Mouse (Mus musculus): ENCODE measurements at regions not wholly inside any gene's neighbourhood (a gene's known extent, or its start where the extent isn't known, plus 50 kb on each side); places are given as distances from the start of the nearest gene placed in this dataset.

GRCm38 (mm10) chr4:46257061-46257795 lies 61.1 kb upstream of the Xpa start:
- H3K9me3 ChIP-seq (ENCODE audit: control insufficient read depth), result no peaks in the 10 kb centered on the region
- H3K4me3 ChIP-seq (ENCODE audit: low read depth, low read length), result no peak overlapping the region
- no peaks in the 10 kb centered on the region for H3K36me3 ChIP-seq (ENCODE audit: control insufficient read depth, insufficient read depth)
- ATAC-seq, result no peak
- WGBS, result 67% methylated on average over 12 of the region's 12 CpGs
- H3K4me2 ChIP-seq (replicated peaks; ENCODE audit: low read depth), result no peak overlapping the region
- no peak overlapping the region for H3K9ac ChIP-seq (ENCODE audit: low read depth, low read length)
- no peak for TF ChIP-seq CTCF (IDR thresholded peaks at IDR 0.05; ENCODE audit: low read depth)
- no peaks in the 10 kb centered on the region for H3K27me3 ChIP-seq (replicated peaks; ENCODE audit: control insufficient read depth, insufficient read depth, low read length)
- no peaks in the 10 kb centered on the region for H3K4me1 ChIP-seq (replicated peaks; ENCODE audit: control insufficient read depth, insufficient read depth, low read length)
- no peak overlapping the region for H3K27ac ChIP-seq (ENCODE audit: low read depth, low read length)

DNA sequence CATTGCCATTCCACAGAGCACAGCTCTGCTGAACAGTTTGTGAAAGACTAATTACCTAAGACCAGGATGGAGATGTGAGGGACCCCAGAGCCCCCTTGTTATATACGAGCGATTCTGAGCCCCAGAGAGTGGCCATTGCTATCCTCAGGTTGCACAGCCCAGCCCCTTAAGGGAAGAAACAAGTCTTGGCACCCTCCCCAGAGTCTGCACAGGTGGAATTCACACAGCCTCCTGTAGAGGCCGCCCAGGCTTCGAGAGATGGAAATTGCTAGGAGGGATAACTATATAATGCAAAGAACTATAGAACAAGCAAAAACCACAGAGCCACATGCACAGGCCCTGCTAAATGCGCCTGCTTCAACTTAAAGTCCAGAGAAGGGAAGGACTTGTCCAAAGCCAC lies 62.7 kb upstream of the Xpa start:
- no peak for ATAC-seq
- peak; percentile 49 for TF ChIP-seq CTCF (IDR thresholded peaks at IDR 0.05; ENCODE audit: low read depth)
- H3K27me3 ChIP-seq (replicated peaks; ENCODE audit: control insufficient read depth, insufficient read depth, low read length), result no peaks in the 10 kb centered on the region

DNA sequence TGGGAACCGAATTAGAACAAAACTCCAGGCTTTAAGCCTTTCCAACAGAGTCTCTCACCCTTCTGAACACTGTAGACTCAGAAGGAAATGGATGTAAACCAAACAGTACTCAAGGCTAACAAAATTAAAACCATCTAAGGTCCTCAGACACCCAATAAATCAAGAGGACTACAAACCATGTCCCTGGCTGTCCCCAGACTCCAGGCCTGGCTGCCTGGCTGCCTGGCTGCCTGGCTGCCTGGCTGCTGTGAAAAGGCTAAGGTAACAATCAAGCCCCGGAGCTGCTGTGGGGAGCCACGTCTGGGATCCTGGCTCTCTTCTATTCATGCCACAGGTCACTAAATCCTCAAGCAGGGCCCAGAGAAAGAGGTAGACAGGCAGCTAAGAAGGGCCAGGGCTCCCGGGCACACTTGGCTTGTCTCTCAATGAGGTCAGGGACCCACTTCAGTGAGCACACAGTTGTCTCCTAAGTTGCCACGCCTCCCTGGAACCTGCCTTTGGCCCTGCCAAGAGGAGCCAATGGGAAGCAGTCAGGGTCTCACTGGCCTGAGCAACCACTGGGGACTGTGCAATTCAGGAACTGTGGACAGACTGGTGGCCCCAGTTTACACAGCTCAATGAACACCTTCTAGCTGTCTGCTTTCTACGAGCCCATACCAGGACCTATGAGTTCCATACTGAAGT lies 72.6 kb upstream of the Xpa start:
- Histone ChIP-seq H3K4me3 (ENCODE audit: low read depth, low read length) (no peak overlapping the region), H3K4me1 (replicated peaks; ENCODE audit: control insufficient read depth, insufficient read depth, low read length) (no peaks in the 10 kb centered on the region), H3K27ac (ENCODE audit: low read depth, low read length) (no peak overlapping the region), H3K9ac (ENCODE audit: low read depth, low read length) (no peak overlapping the region), H3K27me3 (replicated peaks; ENCODE audit: control insufficient read depth, insufficient read depth, low read length) (no peaks in the 10 kb centered on the region), H3K9me3 (ENCODE audit: control insufficient read depth) (no peaks in the 10 kb centered on the region), H3K4me2 (replicated peaks; ENCODE audit: low read depth) (no peak overlapping the region), H3K36me3 (ENCODE audit: control insufficient read depth, insufficient read depth) (no peaks in the 10 kb centered on the region)
- no peak for TF ChIP-seq CTCF (IDR thresholded peaks at IDR 0.05; ENCODE audit: low read depth)
- 59% methylated on average over 6 of the region's 6 CpGs for WGBS
- ATAC-seq, result no peak

More for the DNA sequence above, 62.7 kb upstream of the Xpa start:
- Histone ChIP-seq H3K4me1 (replicated peaks; ENCODE audit: control insufficient read depth, insufficient read depth, low read length) (no peaks in the 10 kb centered on the region), H3K4me3 (ENCODE audit: low read depth, low read length) (no peak overlapping the region), H3K4me2 (replicated peaks; ENCODE audit: low read depth) (no peak overlapping the region), H3K27ac (ENCODE audit: low read depth, low read length) (no peak overlapping the region), H3K9me3 (ENCODE audit: control insufficient read depth) (no peaks in the 10 kb centered on the region), H3K36me3 (ENCODE audit: control insufficient read depth, insufficient read depth) (no peaks in the 10 kb centered on the region), H3K9ac (ENCODE audit: low read depth, low read length) (no peak overlapping the region)
- 63% methylated on average over 5 of the region's 5 CpGs for WGBS

DNA sequence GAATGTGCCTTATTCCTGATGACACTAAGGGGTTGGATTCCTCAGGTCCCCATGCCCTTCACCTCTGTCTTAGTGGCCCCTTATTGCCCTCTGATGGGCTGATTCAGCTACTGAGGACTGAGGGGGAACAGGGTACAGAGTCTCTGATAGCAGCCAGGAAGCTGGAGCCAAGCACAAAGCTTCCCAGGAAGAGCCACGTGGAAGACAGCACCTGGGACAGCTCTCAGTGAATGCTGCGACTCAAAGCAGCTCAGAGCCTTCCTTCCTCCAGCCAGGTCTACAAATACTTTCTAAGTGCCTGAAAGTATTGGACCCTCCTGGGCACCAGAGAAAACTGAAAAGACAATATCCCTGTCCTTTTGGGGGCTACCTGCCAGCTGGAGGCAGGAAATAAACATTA lies 72.3 kb upstream of the Foxe1 start:
- Histone ChIP-seq H3K4me1 (replicated peaks; ENCODE audit: control insufficient read depth, insufficient read depth, low read length) (no peaks in the 10 kb centered on the region), H3K36me3 (ENCODE audit: control insufficient read depth, insufficient read depth) (no peaks in the 10 kb centered on the region), H3K4me2 (replicated peaks; ENCODE audit: low read depth) (no peak overlapping the region), H3K27me3 (replicated peaks; ENCODE audit: control insufficient read depth, insufficient read depth, low read length) (no peaks in the 10 kb centered on the region), H3K27ac (ENCODE audit: low read depth, low read length) (no peak overlapping the region), H3K4me3 (ENCODE audit: low read depth, low read length) (no peak overlapping the region), H3K9ac (ENCODE audit: low read depth, low read length) (no peak overlapping the region), H3K9me3 (ENCODE audit: control insufficient read depth) (no peaks in the 10 kb centered on the region)
- no peak for ATAC-seq
- 2% methylated on average over 2 of the region's 2 CpGs for WGBS
- TF ChIP-seq CTCF (IDR thresholded peaks at IDR 0.05; ENCODE audit: low read depth), result no peak

- H3K9ac ChIP-seq (ENCODE audit: low read depth, low read length), result no peak overlapping the region
- H3K27ac ChIP-seq (ENCODE audit: low read depth, low read length), result no peak overlapping the region
- no peaks in the 10 kb centered on the region for H3K4me1 ChIP-seq (replicated peaks; ENCODE audit: control insufficient read depth, insufficient read depth, low read length)
- no peak overlapping the region for H3K4me2 ChIP-seq (replicated peaks; ENCODE audit: low read depth)
- H3K27me3 ChIP-seq (replicated peaks; ENCODE audit: control insufficient read depth, insufficient read depth, low read length), result 0 out of 2 replicates have a peak, but pooled peaks cover 3% of the 10 kb centered on the region
- WGBS, result 88% methylated on average over 3 of the region's 3 CpGs
- no peak for ATAC-seq
- no peak for TF ChIP-seq CTCF (IDR thresholded peaks at IDR 0.05; ENCODE audit: low read depth)
- H3K4me3 ChIP-seq (ENCODE audit: low read depth, low read length), result no peak overlapping the region
- no peaks in the 10 kb centered on the region for H3K36me3 ChIP-seq (ENCODE audit: control insufficient read depth, insufficient read depth)
- no peaks in the 10 kb centered on the region for H3K9me3 ChIP-seq (ENCODE audit: control insufficient read depth)
Observed at GRCm38 (mm10) chr4:46275773-46276172, 67.6 kb upstream of the Foxe1 start.

DNA sequence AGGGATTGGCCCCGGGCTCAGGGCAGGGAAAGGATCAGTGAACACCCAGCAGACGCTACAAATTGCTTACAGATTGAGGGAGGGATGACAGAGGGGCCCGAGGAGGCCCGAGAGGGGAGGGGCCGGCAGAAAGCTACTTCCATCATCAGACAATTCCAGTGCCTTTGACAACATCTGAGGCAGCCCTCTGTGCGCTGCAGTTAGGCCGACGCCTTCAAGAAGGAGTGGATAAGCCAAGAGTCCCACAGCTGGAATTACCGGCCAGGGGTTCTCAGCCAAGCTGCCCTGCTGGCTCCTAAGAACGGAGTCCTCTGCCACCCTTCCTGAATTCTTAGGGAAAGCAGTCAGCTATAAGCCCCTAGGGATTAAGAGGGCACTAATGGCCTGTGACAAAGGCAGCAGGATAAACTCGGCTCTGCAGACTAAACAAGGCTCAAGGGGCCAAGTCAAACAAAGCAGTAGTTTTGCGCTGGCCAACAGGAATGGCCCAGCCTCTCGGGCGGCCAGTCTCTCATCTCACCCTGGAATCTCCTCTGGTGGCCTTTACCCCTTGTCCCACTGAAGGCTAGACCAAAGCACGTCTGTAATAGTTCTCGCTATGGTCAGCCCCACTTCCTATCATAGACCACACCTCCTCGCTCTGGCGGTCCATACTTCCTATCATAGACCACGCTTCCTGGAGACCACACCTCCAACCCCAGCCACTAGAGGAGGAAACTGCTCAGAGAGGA lies 66.4 kb upstream of the Foxe1 start:
- 0 out of 2 replicates have a peak, but pooled peaks cover 3% of the 10 kb centered on the region for H3K27me3 ChIP-seq (replicated peaks; ENCODE audit: control insufficient read depth, insufficient read depth, low read length)
- no peak overlapping the region for H3K27ac ChIP-seq (ENCODE audit: low read depth, low read length)
- H3K9me3 ChIP-seq (ENCODE audit: control insufficient read depth), result no peaks in the 10 kb centered on the region
- no peak overlapping the region for H3K4me3 ChIP-seq (ENCODE audit: low read depth, low read length)
- H3K4me1 ChIP-seq (replicated peaks; ENCODE audit: control insufficient read depth, insufficient read depth, low read length), result no peaks in the 10 kb centered on the region
- H3K9ac ChIP-seq (ENCODE audit: low read depth, low read length), result no peak overlapping the region
- no peak for TF ChIP-seq CTCF (IDR thresholded peaks at IDR 0.05; ENCODE audit: low read depth)
- H3K4me2 ChIP-seq (replicated peaks; ENCODE audit: low read depth), result peak overlapping the region; percentile 30; the same call in 1 of the 2 replicates
- WGBS, result 10% methylated on average over 19 of the region's 19 CpGs
- no peaks in the 10 kb centered on the region for H3K36me3 ChIP-seq (ENCODE audit: control insufficient read depth, insufficient read depth)
- no peak for ATAC-seq
